Mouse (Mus musculus): ENCODE data around the gene Olfr1191-ps1. TPM values are rescaled to one million over a fixed set of nuclear protein-coding genes. Genes with fewer than 3 reads are reported as not detected.
"Not testable (repeated sequence)": the region's sequence is repeated elsewhere in the genome, so short reads cannot be mapped to it uniquely, and the experiment has no call there.

The Olfr1191-ps1 gene
- polyA plus RNA-seq (2015; fragmentation: Nextera tagmentation; extraction: Ambion mirVana) = not detected in 2 replicates

DNA sequence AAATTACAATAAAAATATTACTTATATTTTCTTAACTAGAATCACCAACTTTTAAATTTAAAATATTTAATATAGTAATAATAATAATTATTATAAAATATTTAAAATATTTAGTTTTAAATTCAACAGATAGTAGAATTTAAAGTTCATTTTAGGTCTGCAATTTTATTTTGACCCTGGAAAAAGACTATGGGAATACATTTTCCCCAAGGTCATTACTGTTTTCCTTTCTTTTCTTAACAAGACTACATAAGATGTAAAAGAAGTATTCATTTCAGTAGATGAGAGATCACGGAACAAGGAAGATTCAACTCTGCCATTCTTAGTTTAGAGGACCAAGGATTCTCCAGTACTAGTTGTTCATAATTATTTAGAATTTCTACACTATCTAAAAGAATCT is at the start of gene Olfr1191-ps1:
Gene Olfr1191-ps1 (plus strand): TSS at position 301 of the 400 bp plus-strand sequence.
- 86% methylated on average over 1 of the region's 1 CpGs for WGBS
- not testable (repeated sequence) for H3K9ac ChIP-seq; ATAC-seq (ENCODE audit: low FRiP score, low read depth); H3K4me3 ChIP-seq; H3K4me1 ChIP-seq; H3K4me2 ChIP-seq (replicated peaks); H3K27me3 ChIP-seq; H3K36me3 ChIP-seq; H3K27ac ChIP-seq; H3K9me3 ChIP-seq

- no peak within 1 kb of the TSS for H3K4me2 ChIP-seq (replicated peaks)
- H3K9ac ChIP-seq = no peak within 1 kb of the TSS
- no peaks in the 10 kb centered on the region for H3K9me3 ChIP-seq
- H3K4me3 ChIP-seq = no peak within 1 kb of the TSS
- no peaks in the 10 kb centered on the region for H3K27me3 ChIP-seq
- no peaks in the 10 kb centered on the region for H3K36me3 ChIP-seq
- H3K4me1 ChIP-seq = no peaks in the 10 kb centered on the region
- ATAC-seq (ENCODE audit: low FRiP score, low read depth) = no peak
- H3K27ac ChIP-seq = no peak within 1 kb of the TSS
- 35% methylated on average over 1 of the region's 1 CpGs for WGBS
Measured at GRCm38 (mm10) chr2:88648209-88648608, 7.9 kb downstream of the Olfr1191-ps1 start, which contains the start of gene Olfr1192-ps1. Olfr1192-ps1 (plus strand) TSS chr2:88648509.

- H3K4me1 ChIP-seq; H3K4me3 ChIP-seq; H3K27ac ChIP-seq; H3K27me3 ChIP-seq; H3K4me2 ChIP-seq (replicated peaks); ATAC-seq (ENCODE audit: low FRiP score, low read depth); H3K36me3 ChIP-seq; H3K9me3 ChIP-seq; H3K9ac ChIP-seq: not testable (repeated sequence)
Measured at GRCm38 (mm10) chr2:88675328-88675727, 35.0 kb downstream of the Olfr1191-ps1 start, which contains the start of gene Olfr1193. Olfr1193 (plus strand) TSS chr2:88675628.

DNA sequence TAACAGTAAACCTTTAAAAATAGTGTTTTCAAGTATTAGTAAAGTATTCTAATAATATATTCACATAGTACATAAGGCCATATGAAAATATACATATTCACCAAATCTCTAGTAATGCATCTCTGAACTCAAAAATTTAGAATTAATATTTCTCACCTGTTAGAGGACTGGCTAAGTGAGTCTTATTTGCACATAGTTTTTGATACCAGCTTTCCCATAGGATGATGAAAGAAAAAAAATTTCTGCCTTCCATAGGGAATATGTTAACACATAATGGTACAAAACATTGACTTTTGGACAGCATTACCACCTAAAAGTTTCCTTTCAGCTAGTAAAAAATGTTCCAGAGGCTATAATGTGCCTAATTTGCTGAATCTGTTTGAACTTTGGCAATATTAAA is 48.7 kb downstream of the Olfr1191-ps1 start, which contains the start of gene Olfr1195:
Gene Olfr1195 (minus strand): TSS at position 101 of the 400 bp plus-strand sequence.
- Histone ChIP-seq H3K36me3 (no peaks in the 10 kb centered on the region), H3K27ac (no peak within 1 kb of the TSS), H3K4me3 (no peak within 1 kb of the TSS), H3K9ac (no peak within 1 kb of the TSS), H3K4me2 (replicated peaks) (no peak within 1 kb of the TSS), H3K27me3 (no peaks in the 10 kb centered on the region), H3K9me3 (no peaks in the 10 kb centered on the region), H3K4me1 (no peaks in the 10 kb centered on the region)
- no peak for ATAC-seq (ENCODE audit: low FRiP score, low read depth)

Other genes starting within 250 kb of the Olfr1191-ps1 start
- not detected in 2 replicates for gene Olfr1179, start 234.1 kb upstream of the Olfr1191-ps1 start, polyA plus RNA-seq (2015; fragmentation: Nextera tagmentation; extraction: Ambion mirVana)
- not detected in 2 replicates for gene Olfr1180, start 221.4 kb upstream of the Olfr1191-ps1 start, polyA plus RNA-seq (2015; fragmentation: Nextera tagmentation; extraction: Ambion mirVana)
- gene Olfr1181, start 214.4 kb upstream of the Olfr1191-ps1 start, polyA plus RNA-seq (2015; fragmentation: Nextera tagmentation; extraction: Ambion mirVana) = not detected in 2 replicates
- gene Gm13757, start 191.4 kb upstream of the Olfr1191-ps1 start, polyA plus RNA-seq (2015; fragmentation: Nextera tagmentation; extraction: Ambion mirVana) = not detected in 2 replicates
- not detected in 2 replicates for gene Olfr1183, start 185.7 kb upstream of the Olfr1191-ps1 start, polyA plus RNA-seq (2015; fragmentation: Nextera tagmentation; extraction: Ambion mirVana)
- not detected in 2 replicates for gene Olfr1184, start 156.9 kb upstream of the Olfr1191-ps1 start, polyA plus RNA-seq (2015; fragmentation: Nextera tagmentation; extraction: Ambion mirVana)
- gene Olfr1185-ps1, start 147.2 kb upstream of the Olfr1191-ps1 start, polyA plus RNA-seq (2015; fragmentation: Nextera tagmentation; extraction: Ambion mirVana) = not detected in 2 replicates
- gene Olfr1186, start 122.0 kb upstream of the Olfr1191-ps1 start, polyA plus RNA-seq (2015; fragmentation: Nextera tagmentation; extraction: Ambion mirVana) = not detected in 2 replicates
- gene Olfr1188, start 83.6 kb upstream of the Olfr1191-ps1 start, polyA plus RNA-seq (2015; fragmentation: Nextera tagmentation; extraction: Ambion mirVana) = not detected in 2 replicates
- not detected in 2 replicates for gene Olfr1189, start 54.1 kb upstream of the Olfr1191-ps1 start, polyA plus RNA-seq (2015; fragmentation: Nextera tagmentation; extraction: Ambion mirVana)
- not detected in 2 replicates for gene Olfr1192-ps1, start 8.0 kb downstream of the Olfr1191-ps1 start, polyA plus RNA-seq (2015; fragmentation: Nextera tagmentation; extraction: Ambion mirVana)
- not detected in 2 replicates for gene Olfr1193, start 35.1 kb downstream of the Olfr1191-ps1 start, polyA plus RNA-seq (2015; fragmentation: Nextera tagmentation; extraction: Ambion mirVana)
- not detected in 2 replicates for gene Olfr1195, start 48.6 kb downstream of the Olfr1191-ps1 start, polyA plus RNA-seq (2015; fragmentation: Nextera tagmentation; extraction: Ambion mirVana)
- gene Olfr1196, start 64.1 kb downstream of the Olfr1191-ps1 start, polyA plus RNA-seq (2015; fragmentation: Nextera tagmentation; extraction: Ambion mirVana) = not detected in 2 replicates
- not detected in 2 replicates for gene Olfr1197, start 91.8 kb downstream of the Olfr1191-ps1 start, polyA plus RNA-seq (2015; fragmentation: Nextera tagmentation; extraction: Ambion mirVana)
- gene Olfr1198, start 110.8 kb downstream of the Olfr1191-ps1 start, polyA plus RNA-seq (2015; fragmentation: Nextera tagmentation; extraction: Ambion mirVana) = not detected in 2 replicates
- not detected in 2 replicates for gene Olfr1199, start 119.9 kb downstream of the Olfr1191-ps1 start, polyA plus RNA-seq (2015; fragmentation: Nextera tagmentation; extraction: Ambion mirVana)
- not detected in 2 replicates for gene Olfr1200, start 129.9 kb downstream of the Olfr1191-ps1 start, polyA plus RNA-seq (2015; fragmentation: Nextera tagmentation; extraction: Ambion mirVana)
- not detected in 2 replicates for gene Olfr1201, start 152.5 kb downstream of the Olfr1191-ps1 start, polyA plus RNA-seq (2015; fragmentation: Nextera tagmentation; extraction: Ambion mirVana)
- 0.04 TPM in 1 of 2 replicates, not detected in the other for gene Olfr1202, start 174.0 kb downstream of the Olfr1191-ps1 start, polyA plus RNA-seq (2015; fragmentation: Nextera tagmentation; extraction: Ambion mirVana)
- gene Olfr1205, start 189.2 kb downstream of the Olfr1191-ps1 start, polyA plus RNA-seq (2015; fragmentation: Nextera tagmentation; extraction: Ambion mirVana) = not detected in 2 replicates
- not detected in 2 replicates for gene Olfr1204, start 208.8 kb downstream of the Olfr1191-ps1 start, polyA plus RNA-seq (2015; fragmentation: Nextera tagmentation; extraction: Ambion mirVana)
- not detected in 2 replicates for gene Olfr1206, start 222.7 kb downstream of the Olfr1191-ps1 start, polyA plus RNA-seq (2015; fragmentation: Nextera tagmentation; extraction: Ambion mirVana)

All from limb, embryonic 13.5 days (tissue).